30 mouse cellular contexts compared by ENCODE assay signal in the genomic region with DNA sequence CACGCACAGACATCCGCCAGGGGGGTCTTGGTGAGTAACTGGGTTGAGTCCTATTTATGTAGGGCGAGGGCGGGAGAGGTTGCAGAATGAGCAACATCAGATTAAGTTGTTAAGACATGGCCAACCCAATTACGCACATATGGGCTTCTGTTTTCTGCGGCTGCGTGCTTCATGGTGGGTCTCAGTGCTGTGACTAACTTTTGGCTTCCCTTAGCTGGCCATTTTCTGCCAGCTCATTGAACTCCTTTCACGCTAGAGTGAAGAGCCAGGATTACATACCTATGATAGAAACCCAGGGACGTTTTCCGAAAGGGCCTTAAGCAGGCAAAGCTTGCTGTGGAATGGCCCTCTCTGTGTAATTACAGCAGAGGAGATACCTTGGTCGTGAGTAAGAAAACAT. TPM values are rescaled to one million over a fixed set of nuclear protein-coding genes. Genes with fewer than 3 reads are reported as not detected.
DNase-seq lines count a peak whose midpoint lies in the region; ATAC-seq and TF ChIP-seq lines count a peak whose summit lies in the region.
"Had no signal": no experiment of that assay in that cellular context is flagged by ENCODE, and none has a peak within 500 bp of the region (broad histone marks: within the 10 kb centered on the region; RNA-seq: fewer than 3 reads in every experiment).

No protein-coding gene starts in this region.

- H3K4me1 ChIP-seq in embryonic facial prominence, embryonic 14.5 days (ENCODE audit: control insufficient read depth, insufficient read depth, low read length): peaks cover 8% of the 10 kb centered on the region; the same call in 1 of the 2 replicates
- H3K4me1 ChIP-seq in embryonic facial prominence, embryonic 10.5 days: peaks cover 20% of the 10 kb centered on the region
- H3K4me1 ChIP-seq in midbrain, postnatal 0 days (ENCODE audit: insufficient read depth, low read length): peaks cover 8% of the 10 kb centered on the region
- peaks cover 35% of the 10 kb centered on the region for H3K4me1 ChIP-seq in midbrain, embryonic 10.5 days

- no peaks in the 10 kb centered on the region for H3K36me3 ChIP-seq in embryonic facial prominence, embryonic 14.5 days (ENCODE audit: control insufficient read depth, insufficient read depth, low read length)
- H3K36me3 ChIP-seq in embryonic facial prominence, embryonic 10.5 days (replicated peaks): no peaks in the 10 kb centered on the region
- H3K36me3 ChIP-seq in midbrain, postnatal 0 days (ENCODE audit: insufficient read depth, low read length): no peaks in the 10 kb centered on the region
- H3K36me3 ChIP-seq in midbrain, embryonic 10.5 days: no peaks in the 10 kb centered on the region
- H3K36me3 ChIP-seq: embryonic facial prominence, embryonic 13.5 days; forebrain, embryonic 10.5 days; heart, embryonic 10.5 days; heart, embryonic 13.5 days; hindbrain, embryonic 12.5 days; hindbrain, embryonic 15.5 days; intestine, embryonic 15.5 days had no signal

- DNase-seq in embryonic facial prominence, embryonic 14.5 days (ENCODE audit: low spot score): peak; percentile 42
- no peak for DNase-seq in embryonic facial prominence, embryonic 10.5 days (ENCODE audit: low spot score)
- peak; percentile 53 for DNase-seq in midbrain, postnatal 0 days (ENCODE audit: low spot score)
- DNase-seq in midbrain, embryonic 10.5 days (ENCODE audit: low spot score): no peak
- peak; percentile 51 for DNase-seq in retina, embryonic 14.5 days (ENCODE audit: low spot score)
- no peak for DNase-seq in testis, postnatal 10 days (ENCODE audit: low spot score)
- DNase-seq: adrenal gland, postnatal 10 days; adrenal gland, postnatal 36 days; cerebellum, adult 2 months; cerebellum, adult 9-11 months; gastrocnemius, postnatal 10 days; gastrocnemius, postnatal 36 days; heart, adult 2 months; heart, postnatal 14 days; heart, postnatal 4 days had no signal

- H3K4me3 ChIP-seq in embryonic facial prominence, embryonic 14.5 days (ENCODE audit: low read depth, low read length): no peak overlapping the region
- H3K4me3 ChIP-seq in embryonic facial prominence, embryonic 10.5 days: no peak overlapping the region
- no peak overlapping the region for H3K4me3 ChIP-seq in midbrain, postnatal 0 days (ENCODE audit: low read depth, low read length)
- no peak overlapping the region for H3K4me3 ChIP-seq in midbrain, embryonic 10.5 days
- H3K4me3 ChIP-seq: embryonic facial prominence, embryonic 13.5 days; forebrain, embryonic 10.5 days; forebrain, embryonic 13.5 days; heart, adult 2 months; heart, embryonic 10.5 days; heart, embryonic 13.5 days; hindbrain, embryonic 12.5 days; hindbrain, embryonic 15.5 days; intestine, embryonic 15.5 days had no signal

- no peak overlapping the region for H3K9ac ChIP-seq in embryonic facial prominence, embryonic 14.5 days (ENCODE audit: low read depth, low read length)
- no peak overlapping the region for H3K9ac ChIP-seq in midbrain, postnatal 0 days (replicated peaks; ENCODE audit: low read length, poor library complexity, severe bottlenecking)
- H3K9ac ChIP-seq: embryonic facial prominence, embryonic 13.5 days; forebrain, embryonic 13.5 days; heart, embryonic 13.5 days; hindbrain, embryonic 12.5 days; hindbrain, embryonic 15.5 days; intestine, embryonic 15.5 days had no signal

- no peak overlapping the region for H3K27ac ChIP-seq in embryonic facial prominence, embryonic 14.5 days (replicated peaks; ENCODE audit: low read depth, low read length)
- no peak overlapping the region for H3K27ac ChIP-seq in embryonic facial prominence, embryonic 10.5 days (replicated peaks)
- H3K27ac ChIP-seq in midbrain, postnatal 0 days (ENCODE audit: low read depth, low read length): no peak overlapping the region
- H3K27ac ChIP-seq in midbrain, embryonic 10.5 days (replicated peaks): no peak overlapping the region
- H3K27ac ChIP-seq: embryonic facial prominence, embryonic 13.5 days; forebrain, embryonic 10.5 days; forebrain, embryonic 13.5 days; heart, adult 2 months; heart, embryonic 10.5 days; heart, embryonic 13.5 days; hindbrain, embryonic 12.5 days; hindbrain, embryonic 15.5 days; intestine, embryonic 15.5 days had no signal

- H3K9me3 ChIP-seq in embryonic facial prominence, embryonic 14.5 days (ENCODE audit: control insufficient read depth, low read length): no peaks in the 10 kb centered on the region
- H3K9me3 ChIP-seq in embryonic facial prominence, embryonic 10.5 days: no peaks in the 10 kb centered on the region
- no peaks in the 10 kb centered on the region for H3K9me3 ChIP-seq in midbrain, postnatal 0 days (ENCODE audit: low read length)
- H3K9me3 ChIP-seq in midbrain, embryonic 10.5 days (replicated peaks): no peaks in the 10 kb centered on the region
- H3K9me3 ChIP-seq: embryonic facial prominence, embryonic 13.5 days; forebrain, embryonic 10.5 days; forebrain, embryonic 13.5 days; heart, embryonic 10.5 days; heart, embryonic 13.5 days; hindbrain, embryonic 12.5 days; hindbrain, embryonic 15.5 days; intestine, embryonic 15.5 days had no signal

- no peak for TF ChIP-seq CTCF in midbrain, postnatal 0 days (IDR thresholded peaks at IDR 0.05)

- no peak overlapping the region for H3K4me2 ChIP-seq in embryonic facial prominence, embryonic 14.5 days (ENCODE audit: low read depth, low read length)
- H3K4me2 ChIP-seq in midbrain, postnatal 0 days (ENCODE audit: low read depth, low read length, poor library complexity, severe bottlenecking): no peak overlapping the region
- H3K4me2 ChIP-seq: embryonic facial prominence, embryonic 13.5 days; forebrain, embryonic 13.5 days; heart, embryonic 13.5 days; hindbrain, embryonic 12.5 days; hindbrain, embryonic 15.5 days; intestine, embryonic 15.5 days had no signal

- no peak for ATAC-seq in embryonic facial prominence, embryonic 14.5 days (ENCODE audit: low read depth)
- no peak for ATAC-seq in midbrain, postnatal 0 days (ENCODE audit: low FRiP score)
- ATAC-seq: CD4-positive, CD25-positive, alpha-beta regulatory T cell, adult 4 months; forebrain, embryonic 13.5 days; forebrain, embryonic 16.5 days had no signal

- H3K27me3 ChIP-seq in embryonic facial prominence, embryonic 14.5 days (replicated peaks; ENCODE audit: control insufficient read depth, insufficient read depth, low read length): no peaks in the 10 kb centered on the region
- peaks cover 29% of the 10 kb centered on the region for H3K27me3 ChIP-seq in embryonic facial prominence, embryonic 10.5 days (replicated peaks; ENCODE audit: low read depth, poor library complexity, severe bottlenecking)
- H3K27me3 ChIP-seq in midbrain, postnatal 0 days (ENCODE audit: insufficient read depth, low read length): no peaks in the 10 kb centered on the region
- H3K27me3 ChIP-seq in midbrain, embryonic 10.5 days (ENCODE audit: low read depth, poor library complexity, severe bottlenecking): peaks cover 65% of the 10 kb centered on the region
- H3K27me3 ChIP-seq: embryonic facial prominence, embryonic 13.5 days; heart, embryonic 13.5 days; hindbrain, embryonic 12.5 days; intestine, embryonic 15.5 days had no signal

- WGBS in embryonic facial prominence, embryonic 14.5 days: 76% methylated on average over 11 of the region's 11 CpGs
- 81% methylated on average over 11 of the region's 11 CpGs for WGBS in embryonic facial prominence, embryonic 10.5 days
- WGBS in midbrain, postnatal 0 days: 75% methylated on average over 11 of the region's 11 CpGs
- WGBS in midbrain, embryonic 10.5 days: 71% methylated on average over 11 of the region's 11 CpGs

RNA-seq across cellular contexts. Expression of a gene that starts 7.2 kb away (rescaled TPM):
- polyA plus RNA-seq in embryonic facial prominence, embryonic 14.5 days (2014; fragmentation: Nextera tagmentation; extraction: Ambion mirVana): 0.07 and 0.16 TPM in 2 replicates
- not detected in 2 replicates for polyA plus RNA-seq in embryonic facial prominence, embryonic 10.5 days (2016; fragmentation: Nextera tagmentation; extraction: Ambion mirVana)
- total RNA-seq in midbrain, postnatal 0 days (2014; rRNA removed): 0.28 TPM in 1 of 2 replicates, not detected in the other
- polyA plus RNA-seq in midbrain, postnatal 0 days (2015; fragmentation: Nextera tagmentation; extraction: Ambion mirVana): 0.11 and 0.31 TPM in 2 replicates
- polyA plus RNA-seq in midbrain, embryonic 10.5 days (2016; fragmentation: Nextera tagmentation; extraction: Ambion mirVana): 0.05 and 0.09 TPM in 2 replicates
- total RNA-seq: adrenal gland, postnatal 10 days; gastrocnemius, adult 18-20 months; gastrocnemius, postnatal 10 days; gastrocnemius, postnatal 36 days; granulocyte monocyte progenitor cell, adult 5-6 weeks; heart, adult 2 months; heart, postnatal 14 days; heart, postnatal 4 days; MEL had no signal
- polyA plus RNA-seq: C2C12; CD4-positive, CD25-positive, alpha-beta regulatory T cell, adult 4 months; embryonic facial prominence, embryonic 13.5 days; forebrain, embryonic 10.5 days; heart, adult 2 months; heart, embryonic 13.5 days; heart, embryonic 16.5 days; hindbrain, embryonic 12.5 days; hindbrain, embryonic 15.5 days had no signal

RNA-seq across cellular contexts. Expression of a gene that starts 54.6 kb away (rescaled TPM):
- polyA plus RNA-seq in embryonic facial prominence, embryonic 14.5 days (2014; fragmentation: Nextera tagmentation; extraction: Ambion mirVana): 115 and 117 TPM in 2 replicates
- 75.1 and 84.8 TPM in 2 replicates for polyA plus RNA-seq in embryonic facial prominence, embryonic 10.5 days (2016; fragmentation: Nextera tagmentation; extraction: Ambion mirVana)
- 84.3 and 88.2 TPM in 2 replicates for total RNA-seq in midbrain, postnatal 0 days (2014; rRNA removed)
- 78.6 and 82.1 TPM in 2 replicates for polyA plus RNA-seq in midbrain, postnatal 0 days (2015; fragmentation: Nextera tagmentation; extraction: Ambion mirVana)
- polyA plus RNA-seq in midbrain, embryonic 10.5 days (2016; fragmentation: Nextera tagmentation; extraction: Ambion mirVana): 83.2 and 93.6 TPM in 2 replicates

Comparison
In these comparisons a context has a peak if more than half of its experiments do, and no peak if none do; other contexts are left out.
1. DNase-seq: peak in embryonic facial prominence, embryonic 14.5 days (single experiment), midbrain, postnatal 0 days (single experiment) and retina, embryonic 14.5 days (single experiment); none in embryonic facial prominence, embryonic 10.5 days (single experiment), midbrain, embryonic 10.5 days (single experiment) and testis, postnatal 10 days (single experiment).